Mouse (Mus musculus) heart, adult 2 months (tissue): Measurements from ENCODE around the gene Pclaf.

ENCODE experiments used
- CTCF ChIP-seq: fragments of 200-600 bp; IDR thresholded peaks from 2 replicates; pipeline ENCODE4 v1.8.1; 2022; ENCODE audit warnings: antibody characterized with exemption, mild to moderate bottlenecking, moderate library complexity
- EP300 ChIP-seq: fragments of 200-500 bp; IDR thresholded peaks from 2 replicates; pipeline ENCODE4 v1.6.1; 2011; ENCODE audit warnings: low read depth, low read length, control low read depth; ENCODE audit not compliant: insufficient read depth
- POLR2A ChIP-seq: fragments of 200-500 bp; IDR thresholded peaks from 2 replicates; pipeline ENCODE4 v1.6.1; 2011; ENCODE audit warnings: mild to moderate bottlenecking, low read depth, low read length, control low read depth; ENCODE audit not compliant: insufficient read depth

GRCm38 (mm10) chr9:65908394-65909300 lies 18.6 kb downstream of the Pclaf start, which contains the start of the genes Trip4 and Csnk1g1:
- TF ChIP-seq CTCF (peak; percentile 56), POLR2A (peak; percentile 57), EP300 (peak; percentile 60; the same call in 1 of the 2 replicates)
